Mouse (Mus musculus): ENCODE measurements at regions not wholly inside any gene's neighbourhood (a gene's known extent, or its start where the extent isn't known, plus 50 kb on each side); places are given as distances from the start of the nearest gene placed in this dataset.

- Histone ChIP-seq H3K4me3 (ENCODE audit: low read depth, low read length) (no peak overlapping the region), H3K4me1 (ENCODE audit: control insufficient read depth, insufficient read depth, insufficient read length, low read length) (no peaks in the 10 kb centered on the region), H3K36me3 (ENCODE audit: control insufficient read depth, insufficient read depth, low read length) (no peaks in the 10 kb centered on the region), H3K27ac (ENCODE audit: insufficient read depth, low read depth, low read length) (no peak overlapping the region), H3K27me3 (ENCODE audit: control insufficient read depth, insufficient read depth, low read length) (no peaks in the 10 kb centered on the region)
- WGBS, result 86% methylated on average over 6 of the region's 6 CpGs
- TF ChIP-seq POLR2A (IDR thresholded peaks at IDR 0.05; ENCODE audit: low read depth, low read length) (no peak), CTCF (IDR thresholded peaks at IDR 0.05; ENCODE audit: extremely low read depth, insufficient read length, insufficient replicate concordance, low read depth, low read length) (no peak)
These were observed 450.9 kb upstream of the Nr2f2 start for GRCm38 (mm10) chr7:70817347-70817913.

- WGBS, result 77% methylated on average over 3 of the region's 3 CpGs
- Histone ChIP-seq H3K4me3 (ENCODE audit: low read depth, low read length) (no peak overlapping the region), H3K4me1 (ENCODE audit: control insufficient read depth, insufficient read depth, insufficient read length, low read length) (no peaks in the 10 kb centered on the region), H3K36me3 (ENCODE audit: control insufficient read depth, insufficient read depth, low read length) (no peaks in the 10 kb centered on the region), H3K27me3 (ENCODE audit: control insufficient read depth, insufficient read depth, low read length) (no peaks in the 10 kb centered on the region), H3K27ac (ENCODE audit: insufficient read depth, low read depth, low read length) (no peak overlapping the region)
- no peak for TF ChIP-seq CTCF (IDR thresholded peaks at IDR 0.05; ENCODE audit: extremely low read depth, insufficient read length, insufficient replicate concordance, low read depth, low read length)
- no peak for TF ChIP-seq POLR2A (IDR thresholded peaks at IDR 0.05; ENCODE audit: low read depth, low read length)
These were observed 447.9 kb upstream of the Nr2f2 start for GRCm38 (mm10) chr7:70814391-70814790.

- TF ChIP-seq CTCF (IDR thresholded peaks at IDR 0.05; ENCODE audit: extremely low read depth, insufficient read length, insufficient replicate concordance, low read depth, low read length) (no peak), POLR2A (IDR thresholded peaks at IDR 0.05; ENCODE audit: low read depth, low read length) (no peak)
- Histone ChIP-seq H3K27ac (ENCODE audit: insufficient read depth, low read depth, low read length) (no peak overlapping the region), H3K4me3 (ENCODE audit: low read depth, low read length) (no peak overlapping the region), H3K36me3 (ENCODE audit: control insufficient read depth, insufficient read depth, low read length) (no peaks in the 10 kb centered on the region), H3K4me1 (ENCODE audit: control insufficient read depth, insufficient read depth, insufficient read length, low read length) (no peaks in the 10 kb centered on the region), H3K27me3 (ENCODE audit: control insufficient read depth, insufficient read depth, low read length) (no peaks in the 10 kb centered on the region)
- 84% methylated on average over 5 of the region's 5 CpGs for WGBS
These were observed 446.6 kb upstream of the Nr2f2 start for GRCm38 (mm10) chr7:70813101-70813500.

GRCm38 (mm10) chr7:70810411-70811090, 444.0 kb upstream of the Nr2f2 start:
- WGBS, result 77% methylated on average over 18 of the region's 18 CpGs
- Histone ChIP-seq H3K36me3 (ENCODE audit: control insufficient read depth, insufficient read depth, low read length) (no peaks in the 10 kb centered on the region), H3K4me3 (ENCODE audit: low read depth, low read length) (no peak overlapping the region), H3K27ac (ENCODE audit: insufficient read depth, low read depth, low read length) (no peak overlapping the region), H3K4me1 (ENCODE audit: control insufficient read depth, insufficient read depth, insufficient read length, low read length) (no peaks in the 10 kb centered on the region), H3K27me3 (ENCODE audit: control insufficient read depth, insufficient read depth, low read length) (no peaks in the 10 kb centered on the region)
- no peak for TF ChIP-seq CTCF (IDR thresholded peaks at IDR 0.05; ENCODE audit: extremely low read depth, insufficient read length, insufficient replicate concordance, low read depth, low read length)
- TF ChIP-seq POLR2A (IDR thresholded peaks at IDR 0.05; ENCODE audit: low read depth, low read length), result no peak

- Histone ChIP-seq H3K4me1 (ENCODE audit: control insufficient read depth, insufficient read depth, insufficient read length, low read length) (no peaks in the 10 kb centered on the region), H3K36me3 (ENCODE audit: control insufficient read depth, insufficient read depth, low read length) (no peaks in the 10 kb centered on the region), H3K27ac (ENCODE audit: insufficient read depth, low read depth, low read length) (no peak overlapping the region), H3K27me3 (ENCODE audit: control insufficient read depth, insufficient read depth, low read length) (no peaks in the 10 kb centered on the region), H3K4me3 (ENCODE audit: low read depth, low read length) (no peak overlapping the region)
- TF ChIP-seq CTCF (IDR thresholded peaks at IDR 0.05; ENCODE audit: extremely low read depth, insufficient read length, insufficient replicate concordance, low read depth, low read length) (no peak), POLR2A (IDR thresholded peaks at IDR 0.05; ENCODE audit: low read depth, low read length) (no peak)
- 47% methylated on average over 1 of the region's 1 CpGs for WGBS
These were observed 437.7 kb upstream of the Nr2f2 start for GRCm38 (mm10) chr7:70804281-70804680.

DNA sequence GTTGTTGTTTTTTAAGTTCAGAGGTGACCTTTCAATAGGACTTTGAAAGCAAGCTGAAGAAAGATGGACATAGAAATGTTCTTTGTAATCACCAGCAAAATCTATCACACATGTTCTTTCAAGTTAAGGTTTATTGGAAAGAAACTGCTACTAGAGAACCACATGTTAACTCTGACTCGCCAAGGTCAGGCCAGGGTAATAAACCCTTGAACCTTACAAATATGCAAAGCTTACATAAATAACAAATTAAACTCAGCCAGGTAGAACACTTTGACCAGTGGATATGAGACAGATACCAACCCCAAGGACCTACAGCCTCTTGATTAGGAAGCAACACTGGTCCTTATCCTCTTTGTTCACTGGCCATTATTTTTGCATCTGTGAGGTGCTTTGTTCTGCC, 433.4 kb upstream of the Nr2f2 start:
- TF ChIP-seq CTCF (IDR thresholded peaks at IDR 0.05; ENCODE audit: extremely low read depth, insufficient read length, insufficient replicate concordance, low read depth, low read length), result no peak
- no peak for TF ChIP-seq POLR2A (IDR thresholded peaks at IDR 0.05; ENCODE audit: low read depth, low read length)
- Histone ChIP-seq H3K27ac (ENCODE audit: insufficient read depth, low read depth, low read length) (no peak overlapping the region), H3K27me3 (ENCODE audit: control insufficient read depth, insufficient read depth, low read length) (no peaks in the 10 kb centered on the region), H3K36me3 (ENCODE audit: control insufficient read depth, insufficient read depth, low read length) (no peaks in the 10 kb centered on the region), H3K4me3 (ENCODE audit: low read depth, low read length) (no peak overlapping the region), H3K4me1 (ENCODE audit: control insufficient read depth, insufficient read depth, insufficient read length, low read length) (no peaks in the 10 kb centered on the region)
- 53% methylated on average over 1 of the region's 1 CpGs for WGBS

GRCm38 (mm10) chr7:70799031-70799766, 432.7 kb upstream of the Nr2f2 start:
- TF ChIP-seq POLR2A (IDR thresholded peaks at IDR 0.05; ENCODE audit: low read depth, low read length) (no peak), CTCF (IDR thresholded peaks at IDR 0.05; ENCODE audit: extremely low read depth, insufficient read length, insufficient replicate concordance, low read depth, low read length) (no peak)
- Histone ChIP-seq H3K36me3 (ENCODE audit: control insufficient read depth, insufficient read depth, low read length) (no peaks in the 10 kb centered on the region), H3K27me3 (ENCODE audit: control insufficient read depth, insufficient read depth, low read length) (no peaks in the 10 kb centered on the region), H3K4me3 (ENCODE audit: low read depth, low read length) (no peak overlapping the region), H3K27ac (ENCODE audit: insufficient read depth, low read depth, low read length) (no peak overlapping the region), H3K4me1 (ENCODE audit: control insufficient read depth, insufficient read depth, insufficient read length, low read length) (no peaks in the 10 kb centered on the region)
- WGBS, result 56% methylated on average over 6 of the region's 6 CpGs
